Mouse (Mus musculus) v-Abl transformed pro-B cells (cell line): ENCODE results near the gene Rasd1.

Experiments used
- in situ Hi-C, 2 experiments: fragments of 400-800 bp; cut with MboI; formaldehyde crosslinking; loops; one replicate each; pipeline ENCODE4 v1.15.1; 2025; ENCODE audit not compliant: unreplicated experiment in 2 of 2

Gene Rasd1

GRCm38 (mm10) chr11:59920331-59920730 is 44.4 kb downstream of the Rasd1 start:
- in situ Hi-C loops: no loop called here

- in situ Hi-C loops: no loop called here
Measured at GRCm38 (mm10) chr11:59919401-59919800, 45.3 kb downstream of the Rasd1 start.

- in situ Hi-C loops: no loop called here
Measured at GRCm38 (mm10) chr11:59918014-59918413, 46.7 kb downstream of the Rasd1 start.

GRCm38 (mm10) chr11:59913702-59914101 is 51.0 kb downstream of the Rasd1 start:
- in situ Hi-C loops: no loop called here
